Mouse (Mus musculus): Measurements from ENCODE around the gene Bbc3.
"Not testable (repeated sequence)": the region's sequence is repeated elsewhere in the genome, so short reads cannot be mapped to it uniquely, and the experiment has no call there.

Bbc3 gene

DNA sequence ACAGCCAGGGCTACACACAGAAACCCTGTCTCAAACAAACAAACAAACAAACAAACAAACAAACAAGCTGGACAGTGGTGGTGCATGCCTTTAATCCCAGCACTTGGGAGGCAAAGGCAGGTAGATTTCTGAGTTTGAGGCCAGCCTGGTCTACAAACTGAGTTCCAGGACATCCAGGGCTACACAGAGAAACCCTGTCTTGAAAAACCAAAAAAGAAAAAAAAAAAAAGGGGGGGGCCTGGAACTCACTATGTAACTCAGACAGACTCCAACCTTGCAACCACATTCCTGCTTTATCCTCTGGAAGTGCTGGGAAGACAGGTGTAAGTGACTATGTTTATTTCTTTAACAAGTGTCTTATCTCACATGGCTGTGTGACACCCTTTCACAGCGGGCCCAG lies at the start of gene Bbc3:
Gene Bbc3 (plus strand): TSS at position 301 of the 400 bp plus-strand sequence.
- not testable (repeated sequence) for DNase-seq (ENCODE audit: extremely low read depth, low read depth, low spot score)

- DNase-seq (ENCODE audit: extremely low read depth, low read depth, low spot score), result no peak
Measured at GRCm38 (mm10) chr7:16259110-16259590, 49.0 kb upstream of the Bbc3 start, which contains the start of gene C5ar1. Gene C5ar1, minus strand, starts transcription at chr7:16259540.

GRCm38 (mm10) chr7:16261097-16261496 lies 47.1 kb upstream of the Bbc3 start:
- no peak for DNase-seq (ENCODE audit: extremely low read depth, low read depth, low spot score)

- no peak for DNase-seq (ENCODE audit: extremely low read depth, low read depth, low spot score)
Measured at GRCm38 (mm10) chr7:16263015-16263787, 45.0 kb upstream of the Bbc3 start.

- no peak for DNase-seq (ENCODE audit: extremely low read depth, low read depth, low spot score)
Measured at GRCm38 (mm10) chr7:16263843-16264242, 44.4 kb upstream of the Bbc3 start.

DNA sequence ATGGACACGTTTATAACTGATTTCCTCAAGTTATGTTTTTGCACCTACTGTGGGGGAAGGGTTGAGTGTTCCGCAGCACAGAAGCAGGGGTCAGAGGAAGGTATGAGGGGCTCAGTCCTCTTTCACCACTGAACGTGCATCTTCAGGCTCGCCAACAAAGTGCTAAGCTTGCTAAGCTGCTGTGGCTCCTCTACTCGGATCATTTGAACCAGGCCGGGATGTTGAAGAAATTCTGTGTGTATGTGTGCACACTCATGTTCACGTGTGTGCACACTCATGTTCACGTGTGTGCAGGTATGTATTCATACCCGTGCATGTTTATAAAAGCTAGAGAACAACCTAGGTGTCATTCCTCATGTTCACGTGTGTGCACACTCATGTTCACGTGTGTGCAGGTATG lies 42.3 kb upstream of the Bbc3 start:
- no peak for DNase-seq (ENCODE audit: extremely low read depth, low read depth, low spot score)

- not testable (repeated sequence) for DNase-seq (ENCODE audit: extremely low read depth, low read depth, low spot score)
Measured at GRCm38 (mm10) chr7:16266593-16266992, 41.6 kb upstream of the Bbc3 start.

DNA sequence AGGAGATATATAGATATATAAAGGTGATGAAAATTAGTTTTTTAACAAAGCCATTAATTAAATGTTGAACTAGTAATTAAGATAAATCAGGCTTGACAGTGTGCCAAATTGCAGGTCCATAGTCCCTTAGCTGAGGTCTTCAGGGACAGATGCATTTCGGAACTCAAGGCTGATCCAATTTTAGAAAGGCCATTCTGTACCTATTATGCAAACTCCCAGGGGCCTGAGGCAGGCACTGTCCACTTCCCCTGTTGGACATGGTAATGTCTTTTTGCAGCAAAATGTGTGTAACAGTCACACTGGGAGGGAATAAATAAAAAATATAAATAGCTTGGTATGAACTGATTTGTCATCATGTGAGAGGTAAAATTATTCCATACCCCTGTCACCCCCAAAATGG lies 37.1 kb upstream of the Bbc3 start:
- no peak for DNase-seq (ENCODE audit: extremely low read depth, low read depth, low spot score)

DNA sequence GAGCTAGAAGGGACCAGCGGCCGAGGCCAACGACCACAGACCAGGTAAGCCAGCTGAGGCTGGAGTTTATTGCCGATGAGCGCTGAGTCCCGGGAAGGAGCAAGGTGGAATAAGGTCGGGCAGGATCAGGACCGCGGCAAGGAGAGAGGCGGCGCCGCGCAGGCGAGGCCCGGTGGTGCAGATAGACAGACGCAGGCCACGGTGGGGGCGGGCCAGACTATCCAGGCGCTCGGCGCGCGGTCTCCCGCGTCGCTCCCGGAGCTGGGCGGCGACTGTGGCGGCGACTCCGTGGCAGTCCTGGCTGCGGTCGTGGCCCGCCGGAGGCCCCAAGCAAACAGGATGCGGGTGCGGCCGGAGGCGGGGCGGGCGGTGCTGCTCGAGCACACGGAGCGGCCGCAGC lies 35.5 kb upstream of the Bbc3 start:
- no peak for DNase-seq (ENCODE audit: extremely low read depth, low read depth, low spot score)

DNA sequence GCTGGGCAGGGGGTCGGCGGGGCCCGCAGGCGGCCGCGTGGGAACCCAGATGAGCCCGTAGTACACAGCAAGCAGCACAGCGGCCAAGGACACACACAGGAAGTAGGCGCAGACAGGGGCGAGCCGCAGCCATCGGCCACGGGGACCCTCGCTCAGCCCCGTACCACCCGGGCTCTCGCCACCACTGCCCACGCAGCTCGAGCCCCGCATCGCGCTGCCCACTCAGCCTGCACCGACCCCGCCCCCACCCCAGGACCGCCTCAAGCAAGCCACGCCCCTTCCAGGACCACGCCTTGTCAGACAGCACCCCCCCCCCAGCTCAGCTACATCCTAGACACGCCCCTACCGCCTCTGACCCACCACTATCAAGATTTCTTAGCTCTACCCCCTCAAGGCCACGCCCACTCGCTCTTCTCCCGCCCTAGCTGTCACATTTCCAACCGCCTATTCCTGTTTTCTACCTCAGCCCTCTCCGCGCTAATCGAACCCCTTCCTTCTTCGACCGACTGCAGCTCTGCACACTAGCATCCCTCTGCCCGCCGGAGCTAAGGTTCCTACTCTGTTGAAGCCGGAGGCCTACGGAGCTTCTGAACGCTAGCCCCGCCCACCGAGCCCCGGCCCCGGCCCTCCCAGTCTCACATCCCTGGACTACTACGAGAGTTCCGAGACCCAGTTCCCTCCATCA lies 35.0 kb upstream of the Bbc3 start, which contains the start of gene Inafm1:
Gene Inafm1 (minus strand): TSS at position 537 of the 685 bp plus-strand sequence.
- no peak for DNase-seq (ENCODE audit: extremely low read depth, low read depth, low spot score)

DNA sequence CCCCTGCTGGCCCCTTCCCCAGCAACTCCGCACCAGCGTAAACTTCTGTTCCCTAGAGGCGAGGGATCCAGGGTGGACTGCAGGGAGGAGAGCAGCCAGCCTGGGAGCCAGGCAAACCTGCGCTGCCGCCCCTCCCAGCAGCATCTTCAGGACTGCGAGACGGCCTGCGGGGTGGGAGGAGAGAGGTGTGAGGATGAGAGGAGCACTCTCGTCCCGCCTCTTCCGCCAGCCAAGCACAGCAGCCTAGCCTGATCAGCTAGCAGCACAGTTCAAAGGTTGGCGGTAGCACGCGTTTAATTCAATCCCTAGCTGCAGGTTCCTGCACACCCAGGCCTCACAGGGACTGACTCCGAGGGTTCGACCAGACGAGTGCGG lies 34.4 kb upstream of the Bbc3 start:
- no peak for DNase-seq (ENCODE audit: extremely low read depth, low read depth, low spot score)

DNA sequence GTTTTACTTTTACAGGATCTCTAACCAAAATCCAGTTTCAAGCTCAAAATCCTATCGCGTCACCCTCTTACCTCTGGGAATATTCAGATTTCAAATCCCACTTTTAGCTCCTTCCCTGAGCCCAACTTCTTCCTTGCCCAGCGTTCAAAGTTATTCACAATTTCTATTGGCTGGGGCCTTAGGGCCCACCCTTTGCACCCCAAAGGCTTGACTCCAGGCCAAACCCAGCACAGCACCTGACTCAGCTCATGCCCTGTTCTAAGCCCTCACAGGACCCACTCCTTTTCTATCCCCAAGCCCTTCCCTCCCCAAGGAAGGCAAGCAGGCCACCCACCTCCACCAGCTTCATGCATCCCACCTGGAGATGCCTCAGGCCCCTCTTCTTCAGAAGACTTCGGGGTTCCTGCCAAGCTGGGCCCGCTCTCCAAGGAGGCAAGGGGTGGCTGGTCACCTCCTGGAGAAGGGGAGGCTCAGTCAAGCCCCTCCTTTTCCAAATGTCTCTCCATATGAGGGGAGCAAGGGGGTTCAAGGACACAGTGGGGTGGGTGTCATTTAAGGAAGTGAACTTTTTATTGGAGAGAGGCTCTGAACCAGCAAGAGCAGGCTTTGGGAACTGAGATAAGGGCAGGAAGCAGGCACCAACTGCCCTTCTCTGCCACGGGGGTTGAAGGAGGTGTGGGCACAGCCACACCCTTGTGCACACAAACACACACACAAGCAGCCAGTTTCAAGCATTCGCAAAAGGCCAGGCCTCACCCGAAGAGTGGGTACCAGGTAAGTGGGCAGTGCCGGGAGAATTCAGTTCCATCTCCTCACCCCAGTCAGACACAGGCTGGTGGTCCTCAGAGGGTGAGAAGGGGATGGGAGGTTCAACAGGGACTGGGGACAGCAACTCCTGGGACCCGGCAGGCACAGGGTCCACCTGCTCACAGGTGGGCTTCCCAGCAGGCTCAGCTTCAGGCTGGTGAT lies 33.0 kb upstream of the Bbc3 start:
- no peak for DNase-seq (ENCODE audit: extremely low read depth, low read depth, low spot score)

GRCm38 (mm10) chr7:16280721-16281120 lies 27.5 kb upstream of the Bbc3 start:
- DNase-seq (ENCODE audit: extremely low read depth, low read depth, low spot score), result no peak

GRCm38 (mm10) chr7:16282334-16282733 lies 25.9 kb upstream of the Bbc3 start:
- DNase-seq (ENCODE audit: extremely low read depth, low read depth, low spot score), result no peak

DNA sequence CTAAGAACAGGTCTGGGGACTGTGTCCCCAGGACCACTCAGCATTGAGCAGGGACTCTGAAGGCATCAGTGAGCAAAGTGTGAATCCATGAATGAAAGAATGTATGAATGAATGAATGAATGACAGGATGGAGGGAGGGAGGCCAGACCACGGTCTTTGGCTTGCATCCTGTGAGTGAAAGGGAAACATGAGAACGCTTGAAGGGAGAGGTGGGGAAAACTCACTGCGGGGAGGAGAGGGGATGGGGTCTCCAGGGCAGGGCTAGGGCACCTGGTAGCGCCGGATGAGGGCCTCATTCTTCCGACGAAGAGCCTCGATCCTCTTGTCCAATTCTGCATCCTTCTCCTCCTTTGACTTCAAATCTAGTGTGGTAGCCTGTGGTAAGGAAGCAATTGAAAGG lies 24.2 kb upstream of the Bbc3 start:
- no peak for DNase-seq (ENCODE audit: extremely low read depth, low read depth, low spot score)

DNA sequence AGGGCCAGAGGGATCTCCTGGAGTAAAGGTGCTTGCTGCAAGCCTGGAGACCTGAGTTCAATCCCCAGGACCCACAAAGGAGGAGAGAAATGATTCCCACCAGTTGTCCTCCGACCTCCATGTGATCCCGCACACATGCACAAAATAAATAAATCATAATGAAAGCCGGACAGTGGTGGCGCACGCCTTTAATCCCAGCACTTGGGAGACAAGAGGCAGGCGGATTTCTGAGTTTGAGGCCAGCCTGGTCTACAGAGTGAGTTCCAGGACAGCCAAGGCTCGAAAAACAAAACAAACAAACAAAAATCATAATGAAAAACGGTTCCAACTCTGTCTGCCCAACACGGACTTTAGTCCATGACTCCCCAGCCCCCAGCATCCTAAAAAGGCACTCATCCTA lies 23.3 kb upstream of the Bbc3 start:
- DNase-seq (ENCODE audit: extremely low read depth, low read depth, low spot score), result no peak

GRCm38 (mm10) chr7:16285450-16286025 lies 22.7 kb upstream of the Bbc3 start:
- no peak for DNase-seq (ENCODE audit: extremely low read depth, low read depth, low spot score)

- DNase-seq (ENCODE audit: extremely low read depth, low read depth, low spot score), result no peak
Measured at GRCm38 (mm10) chr7:16286026-16286961, 21.9 kb upstream of the Bbc3 start, which contains the start of gene Ccdc9. Gene Ccdc9, minus strand, starts transcription at chr7:16286795.

- no peak for DNase-seq (ENCODE audit: extremely low read depth, low read depth, low spot score)
Measured at GRCm38 (mm10) chr7:16287016-16287415, 21.2 kb upstream of the Bbc3 start.

DNA sequence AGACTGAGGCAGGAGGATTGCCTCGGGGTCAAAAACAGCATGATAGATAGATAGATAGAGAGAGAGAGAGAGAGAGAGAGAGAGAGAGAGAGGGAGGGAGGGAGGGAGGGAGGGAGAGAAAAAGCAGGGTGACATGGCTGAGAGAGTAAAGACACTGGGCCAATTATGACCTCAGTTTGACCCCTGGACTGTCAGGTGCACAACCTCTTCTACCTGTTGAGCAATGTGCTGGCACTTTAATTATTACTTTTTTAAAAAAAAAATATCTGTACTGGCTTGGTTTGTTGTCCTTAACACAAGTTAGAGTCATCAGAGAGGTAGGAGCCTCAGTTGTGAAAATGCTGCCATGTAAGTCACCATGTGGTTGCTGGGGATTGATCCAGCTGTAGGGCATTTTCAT lies 20.4 kb upstream of the Bbc3 start:
- DNase-seq (ENCODE audit: extremely low read depth, low read depth, low spot score), result no peak
